Mouse (Mus musculus): ENCODE measurements around the gene Nup107. TPM values are rescaled to one million over a fixed set of nuclear protein-coding genes. Genes with fewer than 3 reads are reported as not detected.
A peak's percentile ranks its signal among the peaks of the same experiment; 100 is the strongest.
"Not testable (repeated sequence)": the region's sequence is repeated elsewhere in the genome, so short reads cannot be mapped to it uniquely, and the experiment has no call there.

Nup107 gene
- total RNA-seq, 2 experiments from 2014 or later, result 5.8 to 6.6 TPM

DNA sequence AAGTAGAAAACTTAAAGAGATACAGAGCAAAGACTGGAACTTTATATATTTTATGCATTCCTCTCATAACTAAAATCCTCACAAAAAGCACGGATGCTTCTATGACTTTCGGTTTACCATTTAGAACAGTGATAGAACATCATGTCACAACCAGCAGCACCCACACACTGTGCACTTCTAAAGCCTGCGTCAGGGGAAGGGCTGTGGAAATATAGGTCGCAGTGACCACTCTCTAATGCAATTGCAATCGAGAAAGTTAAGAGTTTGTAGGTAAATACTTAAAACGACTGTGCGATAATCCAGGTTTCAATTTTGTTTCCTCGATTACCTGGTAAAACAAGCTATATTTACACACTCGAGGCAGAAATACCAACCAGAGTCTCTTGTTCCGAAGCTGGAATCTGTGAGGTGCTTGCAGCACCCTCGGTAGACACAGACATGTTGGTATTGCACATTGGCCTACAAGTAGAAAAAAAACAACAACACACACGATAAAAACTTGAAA is 83.1 kb downstream of the Nup107 start:
- peak overlapping the region; percentile 95 for H3K27ac ChIP-seq
- no peak for TF ChIP-seq CTCF (IDR thresholded peaks at IDR 0.05)
- DNase-seq, result no peak
- intact Hi-C loops (cut with DNase I), result loop anchor here (10.0 kb wide), 2 partner anchors 345 to 485 kb away; partner anchors contain the start of gene Yeats4
- peak overlapping the region; percentile 81 for H3K4me3 ChIP-seq

DNA sequence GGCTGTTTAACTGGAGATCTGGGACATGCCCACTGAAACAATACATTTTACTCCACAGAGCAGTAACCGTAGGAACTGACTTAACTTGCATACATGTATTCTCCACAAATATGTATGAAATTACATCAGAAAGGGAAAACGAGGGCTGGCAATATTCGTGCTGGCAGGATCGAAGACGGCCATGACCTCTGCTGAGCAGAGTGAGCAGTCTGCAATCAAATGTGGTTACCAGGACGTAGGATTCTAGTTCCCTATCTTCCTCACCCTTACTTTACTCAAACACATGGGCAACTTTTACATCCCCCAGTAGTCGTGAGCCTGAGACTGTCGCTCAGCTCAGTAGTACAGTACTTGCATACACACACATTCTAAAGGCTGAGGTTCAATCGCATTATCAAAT is 83.6 kb downstream of the Nup107 start:
- Histone ChIP-seq H3K27ac (peak overlapping the region; percentile 95), H3K4me3 (peak overlapping the region; percentile 81)
- intact Hi-C loops (cut with DNase I), result loop anchor here (10.0 kb wide), 2 partner anchors 344 to 484 kb away; partner anchors contain the start of gene Yeats4
- no peak for TF ChIP-seq CTCF (IDR thresholded peaks at IDR 0.05)
- DNase-seq, result no peak

DNA sequence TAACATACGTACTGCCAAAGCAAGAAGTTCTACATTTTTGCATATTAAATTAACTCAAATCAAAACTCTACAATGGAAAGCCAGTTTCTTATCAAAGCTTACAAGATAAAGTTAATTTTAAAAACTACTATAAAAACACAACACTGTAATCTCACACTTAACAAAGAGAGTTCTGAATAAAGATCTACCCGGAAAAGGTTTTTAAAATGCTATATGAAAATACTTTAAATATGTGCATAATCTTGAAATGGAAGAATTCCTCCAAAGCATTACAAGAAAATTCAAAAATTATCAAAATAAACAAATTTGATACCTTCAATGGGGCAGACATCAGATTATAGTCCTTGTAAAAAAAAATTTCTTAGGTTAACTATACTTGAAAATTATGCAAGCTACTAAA is 84.1 kb downstream of the Nup107 start:
- H3K4me3 ChIP-seq, result no peak overlapping the region
- intact Hi-C loops (cut with DNase I), result loop anchor here (10.0 kb wide), 2 partner anchors 344 to 484 kb away; partner anchors contain the start of gene Yeats4
- no peak for DNase-seq

DNA sequence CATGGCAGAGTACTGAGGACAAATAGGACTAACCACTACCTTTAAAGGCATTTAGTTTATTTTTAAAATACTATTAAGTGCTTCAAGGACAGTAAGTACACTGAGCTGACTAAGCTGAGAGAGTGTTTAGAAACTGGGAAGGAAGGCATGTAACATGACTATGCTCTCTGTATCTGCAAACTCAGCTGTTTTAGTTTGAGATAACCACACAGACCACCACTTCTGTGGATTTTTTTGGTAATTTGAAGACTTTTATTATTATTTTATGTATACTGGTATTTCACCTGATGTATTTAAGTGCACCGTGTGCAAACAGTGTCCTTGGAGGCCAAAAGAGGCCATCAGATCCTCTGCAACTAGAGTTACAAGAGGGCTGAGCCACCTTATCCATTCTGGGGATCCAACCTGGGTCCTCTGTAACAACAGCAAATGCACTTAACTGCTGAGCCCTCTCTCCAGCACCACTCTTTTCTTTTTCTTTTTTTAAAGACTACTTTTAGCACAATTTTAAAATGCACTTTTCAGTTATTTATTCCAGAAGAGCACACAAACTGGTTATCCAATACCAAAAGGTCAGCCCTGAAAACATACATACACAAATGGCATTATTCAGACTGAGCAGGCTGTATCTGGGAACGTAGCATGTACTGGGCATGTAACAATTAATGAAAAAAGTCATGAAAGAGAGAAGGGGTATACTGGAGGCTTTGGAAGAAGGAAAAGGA is 85.2 kb downstream of the Nup107 start:
- Histone ChIP-seq H3K4me3 (no peak overlapping the region), H3K27ac (peak overlapping the region; percentile 29)
- TF ChIP-seq CTCF (IDR thresholded peaks at IDR 0.05), result no peak
- intact Hi-C loops (cut with DNase I), result loop anchor here (10.0 kb wide), 2 partner anchors 342 to 482 kb away; partner anchors contain the start of gene Yeats4
- DNase-seq, result no peak

More for the DNA sequence above, 84.1 kb downstream of the Nup107 start:
- no peak overlapping the region for H3K27ac ChIP-seq
- TF ChIP-seq CTCF (IDR thresholded peaks at IDR 0.05), result no peak

DNA sequence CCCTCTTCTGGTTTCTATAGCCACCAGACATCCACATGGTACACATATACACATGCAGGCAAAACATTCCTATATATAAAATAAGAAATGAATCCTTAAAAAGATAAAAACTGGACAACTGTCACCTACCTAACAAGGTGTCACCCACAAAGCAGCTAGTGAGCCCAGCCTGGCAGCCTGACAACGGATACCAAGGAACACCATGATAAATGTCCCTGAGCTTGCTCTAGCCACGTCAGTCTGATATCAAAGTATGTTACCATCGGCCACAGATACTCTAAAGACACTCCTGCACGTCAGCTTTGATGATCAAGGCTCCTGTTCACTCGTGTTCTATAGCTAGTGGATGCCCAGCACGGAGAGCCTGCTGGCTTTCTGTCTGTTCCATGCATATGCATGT is 86.1 kb downstream of the Nup107 start:
- intact Hi-C loops (cut with DNase I), result loop anchor here (10.0 kb wide), 2 partner anchors 342 to 482 kb away; partner anchors contain the start of gene Yeats4
- Histone ChIP-seq H3K4me3 (peak overlapping the region; percentile 8; the same call in 1 of the 2 replicates), H3K27ac (peak overlapping the region; percentile 29; the same call in 1 of the 2 replicates)

DNA sequence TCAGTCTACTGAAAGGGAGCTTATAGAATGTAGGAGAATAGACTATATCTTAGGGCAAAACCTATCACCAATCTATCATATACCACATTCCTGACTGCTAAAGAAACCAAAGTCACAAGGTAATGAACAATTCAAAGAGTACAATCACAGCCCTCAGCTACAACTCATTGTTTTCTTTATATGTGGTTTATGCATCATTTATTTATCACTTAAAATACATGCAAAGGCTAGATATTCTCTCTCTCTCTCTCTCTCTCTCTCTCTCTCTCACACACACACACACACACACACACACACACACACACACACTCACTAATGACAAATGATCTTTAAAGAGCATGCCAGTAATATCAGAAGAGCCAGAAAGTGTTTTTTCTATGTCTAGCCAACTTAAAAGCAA is 86.7 kb downstream of the Nup107 start:
- H3K4me3 ChIP-seq, result no peak overlapping the region
- DNase-seq, result no peak
- intact Hi-C loops (cut with DNase I), result loop anchor here (10.0 kb wide), 2 partner anchors 341 to 481 kb away; partner anchors contain the start of gene Yeats4
- no peak overlapping the region for H3K27ac ChIP-seq
- TF ChIP-seq CTCF (IDR thresholded peaks at IDR 0.05), result no peak

More for the DNA sequence above, 86.1 kb downstream of the Nup107 start:
- DNase-seq, result no peak
- no peak for TF ChIP-seq CTCF (IDR thresholded peaks at IDR 0.05)

DNA sequence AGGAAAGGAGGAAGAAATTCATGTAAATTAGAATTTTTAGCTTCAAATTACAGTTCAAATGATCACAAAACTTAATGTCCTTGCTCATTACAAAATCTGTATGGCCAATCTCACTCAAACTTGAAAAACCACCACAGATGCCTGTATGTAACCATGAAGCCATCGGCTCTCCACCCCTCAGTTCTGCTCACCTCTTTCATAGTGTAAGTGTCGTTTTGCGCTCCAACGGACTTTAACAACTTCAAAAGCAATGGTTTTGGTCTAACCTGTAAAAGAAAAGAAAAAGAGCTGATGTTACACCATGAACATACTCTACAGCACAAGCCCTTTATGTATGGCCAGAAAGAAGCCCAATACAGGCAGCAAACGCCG is 87.6 kb downstream of the Nup107 start:
- intact Hi-C loops (cut with DNase I), result loop anchor here (10.0 kb wide), 2 partner anchors 340 to 480 kb away; partner anchors contain the start of gene Yeats4
- no peak for TF ChIP-seq CTCF (IDR thresholded peaks at IDR 0.05)
- Histone ChIP-seq H3K27ac (no peak overlapping the region), H3K4me3 (no peak overlapping the region)
- DNase-seq, result no peak

DNA sequence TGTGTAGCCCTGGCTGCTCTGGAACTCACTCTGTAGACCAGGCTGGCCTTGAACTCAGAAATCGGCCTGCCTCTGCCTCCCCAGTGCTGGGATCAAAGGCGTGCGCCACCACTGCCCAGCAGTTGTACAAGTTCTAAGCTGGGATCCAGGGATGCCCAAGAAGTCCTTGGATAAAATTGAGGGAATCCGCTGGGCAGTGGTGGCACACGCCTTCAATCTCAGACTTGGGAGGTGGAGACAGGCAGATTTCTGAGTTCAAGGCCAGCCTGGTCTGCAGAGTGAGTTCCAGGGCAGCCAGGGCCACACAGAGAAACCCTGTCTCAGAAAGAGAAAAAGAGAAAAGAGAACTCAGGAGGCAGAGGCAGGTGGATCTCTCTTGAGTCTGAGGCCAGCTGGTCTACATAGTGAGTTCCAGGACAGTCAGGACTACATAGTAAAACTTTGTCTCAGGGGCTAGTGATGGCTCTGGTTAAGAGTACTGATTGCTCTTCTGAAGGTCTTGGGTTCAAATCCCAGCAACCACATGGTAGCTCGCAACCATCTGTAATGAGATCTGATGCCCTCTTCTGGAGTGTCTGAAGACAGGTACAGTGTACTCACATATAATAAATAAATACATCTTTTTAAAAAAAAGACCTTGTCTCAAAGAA is 88.1 kb downstream of the Nup107 start:
- not testable (repeated sequence) for DNase-seq, H3K27ac ChIP-seq
- intact Hi-C loops (cut with DNase I), result loop anchor here (10.0 kb wide), 2 partner anchors 340 to 480 kb away; partner anchors contain the start of gene Yeats4

DNA sequence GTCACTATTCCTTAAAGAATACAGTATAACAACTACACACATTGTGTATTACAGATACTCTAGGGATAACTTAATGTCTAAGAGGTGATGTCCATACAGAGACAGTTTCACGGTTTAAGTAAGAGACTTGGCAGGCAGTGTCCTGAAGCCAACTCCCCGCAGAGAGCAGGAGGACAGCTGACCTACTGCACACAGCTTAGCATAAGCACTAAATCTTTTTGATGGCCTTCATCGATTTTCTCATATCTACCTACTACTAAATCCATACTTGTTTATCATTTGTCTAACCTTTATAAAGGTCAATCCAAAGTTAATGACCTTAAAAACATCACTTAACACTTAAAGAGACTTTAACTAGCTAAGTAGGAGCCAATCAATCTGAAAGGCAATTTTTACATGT is 89.0 kb downstream of the Nup107 start:
- no peak for TF ChIP-seq CTCF (IDR thresholded peaks at IDR 0.05)
- no peak overlapping the region for H3K4me3 ChIP-seq
- no peak for DNase-seq
- peak overlapping the region; percentile 32; the same call in 1 of the 2 replicates for H3K27ac ChIP-seq
- intact Hi-C loops (cut with DNase I), result loop anchor here (10.0 kb wide), 2 partner anchors 339 to 479 kb away; partner anchors contain the start of gene Yeats4

More for the DNA sequence above, 88.1 kb downstream of the Nup107 start:
- H3K4me3 ChIP-seq, result not testable (repeated sequence)

DNA sequence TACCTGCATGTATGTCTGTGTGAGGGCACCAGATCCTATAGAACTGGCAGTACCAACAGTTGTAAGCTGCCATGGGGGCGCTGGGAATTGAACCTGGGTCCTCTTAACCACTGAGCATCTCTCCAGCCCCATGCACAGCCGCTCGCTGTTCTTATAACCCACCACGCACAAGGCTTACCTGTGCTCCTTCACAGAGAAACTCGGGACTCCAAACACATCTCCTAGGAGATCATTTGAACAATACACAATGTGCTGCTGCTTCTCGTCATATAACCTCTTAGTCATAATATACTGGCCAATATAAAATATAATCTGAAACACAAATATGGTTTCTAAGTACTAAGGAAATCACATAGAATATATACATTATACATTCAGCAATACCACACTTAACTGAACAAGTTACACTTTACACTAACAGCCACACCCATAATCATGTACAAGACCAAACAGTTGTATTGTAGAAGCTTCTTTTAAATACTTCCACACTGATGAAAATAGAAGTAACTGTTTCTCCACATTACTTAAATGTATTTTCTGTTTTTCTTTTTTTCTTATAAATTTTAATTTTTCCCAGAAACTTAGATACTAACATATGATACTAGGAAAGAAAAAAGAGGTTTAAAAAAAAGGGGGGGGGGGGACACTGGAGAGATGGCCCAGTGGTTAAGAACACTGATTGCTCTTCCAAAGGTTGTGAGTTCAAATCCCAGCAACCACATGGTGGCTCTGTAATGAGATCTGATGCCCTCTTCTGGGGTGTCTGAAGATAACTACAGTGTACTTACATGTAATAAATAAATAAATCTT is 90.3 kb downstream of the Nup107 start:
- intact Hi-C loops (cut with DNase I), result loop anchor here (10.0 kb wide), 2 partner anchors 337 to 477 kb away; partner anchors contain the start of gene Yeats4
- TF ChIP-seq CTCF (IDR thresholded peaks at IDR 0.05), result no peak

DNA sequence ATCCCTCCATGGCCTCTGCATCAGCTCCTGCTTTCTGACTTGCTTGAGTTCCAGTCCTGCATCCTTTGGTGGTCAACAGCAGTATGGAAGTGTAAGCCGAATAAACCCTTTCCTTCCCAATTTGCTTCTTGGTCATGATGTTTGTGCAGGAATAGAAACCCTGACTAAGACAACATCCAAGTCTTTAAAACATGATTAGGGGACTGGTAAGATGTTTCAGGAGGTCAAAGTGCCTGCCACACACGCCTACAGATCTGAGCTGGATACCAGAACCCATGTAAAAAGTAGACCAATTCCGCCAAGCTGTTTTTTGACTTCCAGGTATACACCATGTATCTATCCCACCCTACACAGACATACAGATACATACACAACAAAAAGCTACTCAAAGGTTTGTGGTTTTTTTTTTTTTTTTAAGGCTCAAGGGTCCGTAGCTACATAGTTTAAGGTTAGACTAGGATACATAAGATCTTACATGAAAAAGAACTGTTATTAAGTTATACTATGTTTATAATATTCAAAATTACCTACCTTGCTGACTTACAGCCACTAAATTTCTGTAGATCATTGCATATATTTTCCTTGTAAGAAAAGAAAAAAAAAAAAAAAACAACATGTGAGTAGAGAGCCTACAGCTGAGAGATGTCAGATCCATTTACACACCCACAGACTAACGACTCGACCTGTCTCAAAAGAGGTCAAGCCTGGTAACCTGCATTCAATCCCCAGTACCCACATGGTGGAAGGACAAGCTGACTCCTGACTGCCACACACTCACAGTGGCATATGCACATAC is 91.3 kb downstream of the Nup107 start:
- DNase-seq, result no peak
- intact Hi-C loops (cut with DNase I), result loop anchor here (10.0 kb wide), 2 partner anchors 336 to 476 kb away; partner anchors contain the start of gene Yeats4
- no peak overlapping the region for H3K4me3 ChIP-seq
- no peak for TF ChIP-seq CTCF (IDR thresholded peaks at IDR 0.05)
- no peak overlapping the region for H3K27ac ChIP-seq

More for the DNA sequence above, 90.3 kb downstream of the Nup107 start:
- Histone ChIP-seq H3K27ac (no peak overlapping the region), H3K4me3 (no peak overlapping the region)
- DNase-seq, result no peak

Other genes starting within 250 kb of the Nup107 start
- gene Cpm, start 163.2 kb downstream of the Nup107 start, total RNA-seq (2021), result 1 to 10 TPM; 2.2 to 2.9 TPM
- gene Mdm2, start 81.9 kb downstream of the Nup107 start, total RNA-seq (2021), result 10 to 100 TPM; 49.2 to 49.8 TPM
- 1 to 10 TPM; 4.6 to 5.1 TPM for gene Slc35e3, start 46.3 kb downstream of the Nup107 start, total RNA-seq (2021)
- gene Rap1b, start 53.3 kb upstream of the Nup107 start, total RNA-seq (2021), result 10 to 100 TPM; 18.6 to 26.4 TPM